Mouse (Mus musculus) granulocyte monocyte progenitor cell, adult 5-6 weeks (primary cell): ENCODE measurements around the gene Scap. TPM values are rescaled to one million over a fixed set of nuclear protein-coding genes. Genes with fewer than 3 reads are reported as not detected.

Experiments used
- ATAC-seq: replicated peaks from 2 replicates; pipeline ENCODE4 v1.8.0; 2016; ENCODE audit warnings: mild to moderate bottlenecking, moderate TSS enrichment, inconsistent platforms; ENCODE audit not compliant: poor library complexity, severe bottlenecking
- total RNA-seq, 2 experiments: library from RNA; stranded (forward) in 1 of 2; stranded (reverse) in 1 of 2; fragments of 200-712, 200-1000 nt in 1 of 2; fragments of >200 nt in 1 of 2; fragmentation: Nextera tagmentation in 1 of 2; gene quantifications; 2 replicates each; pipeline ENCODE4 v1.2.3; 2014 to 2017

Scap gene
- total RNA-seq (2014; fragmentation: Nextera tagmentation) (31.4 and 56.3 TPM in 2 replicates), total RNA-seq (2017) (24.1 and 43.1 TPM in 2 replicates)

GRCm38 (mm10) chr9:110333135-110333895 lies at the start of gene Scap:
Gene Scap, plus strand, starts transcription at chr9:110333288.
- ATAC-seq = peak; percentile 89

- ATAC-seq = no peak
Measured at GRCm38 (mm10) chr9:110284075-110284697, 48.9 kb upstream of the Scap start.

GRCm38 (mm10) chr9:110287321-110287924 lies 45.7 kb upstream of the Scap start:
- no peak for ATAC-seq

- no peak for ATAC-seq
Measured at GRCm38 (mm10) chr9:110293254-110293718, 39.8 kb upstream of the Scap start.

GRCm38 (mm10) chr9:110293873-110294415 lies 39.1 kb upstream of the Scap start:
- ATAC-seq = no peak

GRCm38 (mm10) chr9:110294786-110295185 lies 38.3 kb upstream of the Scap start:
- no peak for ATAC-seq

- peak; percentile 90 for ATAC-seq
Measured at GRCm38 (mm10) chr9:110296867-110297627, 36.0 kb upstream of the Scap start.

GRCm38 (mm10) chr9:110304516-110304915 lies 28.6 kb upstream of the Scap start:
- ATAC-seq = peak; percentile 61

GRCm38 (mm10) chr9:110304969-110305651 lies 28.0 kb upstream of the Scap start, which contains the start of gene Elp6:
Gene Elp6, plus strand, starts transcription at chr9:110305173.
- peak; percentile 93 for ATAC-seq

- ATAC-seq = no peak
Measured at GRCm38 (mm10) chr9:110306371-110306770, 26.7 kb upstream of the Scap start.

- ATAC-seq = peak; percentile 95
Measured at GRCm38 (mm10) chr9:110314706-110315105, 18.4 kb upstream of the Scap start.

- no peak for ATAC-seq
Measured at GRCm38 (mm10) chr9:110315410-110315809, 17.7 kb upstream of the Scap start.

GRCm38 (mm10) chr9:110315904-110316303 lies 17.2 kb upstream of the Scap start:
- ATAC-seq = no peak

GRCm38 (mm10) chr9:110316503-110316902 lies 16.6 kb upstream of the Scap start:
- no peak for ATAC-seq

GRCm38 (mm10) chr9:110320769-110321168 lies 12.3 kb upstream of the Scap start:
- ATAC-seq = no peak

- ATAC-seq = no peak
Measured at GRCm38 (mm10) chr9:110322972-110323371, 10.1 kb upstream of the Scap start.

- no peak for ATAC-seq
Measured at GRCm38 (mm10) chr9:110324181-110324580, 8.9 kb upstream of the Scap start.

- ATAC-seq = no peak
Measured at GRCm38 (mm10) chr9:110328178-110328577, 4.9 kb upstream of the Scap start.

GRCm38 (mm10) chr9:110328946-110329630 lies 4.0 kb upstream of the Scap start:
- ATAC-seq = no peak
